Mouse (Mus musculus): ENCODE data around the gene 2610002M06Rik. TPM values are rescaled to one million over a fixed set of nuclear protein-coding genes. Genes with fewer than 3 reads are reported as not detected.

The 2610002M06Rik gene
- 10 to 100 TPM; 35.7 to 38.0 TPM for total RNA-seq (2021)
- long read RNA-seq, experiment 1, full-length matches to known transcripts, result 23 of 25 reads
- long read RNA-seq, experiment 1, partial matches to known transcripts, result 0 of 25 reads
- long read RNA-seq, experiment 1, other reads (novel, unspliced or antisense), result 2 of 25 reads
- long read RNA-seq, experiment 2, full-length matches to known transcripts, result 22 of 26 reads
- long read RNA-seq, experiment 2, partial matches to known transcripts, result 0 of 26 reads
- long read RNA-seq, experiment 2, other reads (novel, unspliced or antisense), result 4 of 26 reads

DNA sequence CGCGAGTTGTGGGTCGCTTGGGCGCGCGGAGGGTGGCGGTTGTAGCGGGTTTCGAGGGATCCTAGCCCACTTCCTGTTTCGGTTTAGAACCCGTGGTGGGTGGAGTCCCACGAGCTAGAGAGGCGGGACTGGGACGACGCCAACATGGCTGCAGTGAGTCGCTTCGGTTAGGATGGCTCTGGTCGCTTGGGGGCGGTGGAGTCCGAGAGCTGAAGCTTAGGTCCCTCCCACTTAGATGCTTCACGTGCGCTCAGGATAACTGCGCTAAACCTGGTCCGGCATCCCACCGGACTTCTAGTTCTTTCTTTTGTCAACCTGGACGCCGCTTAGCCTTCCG is at the start of gene 2610002M06Rik:
Gene 2610002M06Rik, minus strand, starts transcription at position 117 of the 337 bp plus-strand sequence.
- intact Hi-C loops (cut with DNase I), result loop anchor here (5.0 kb wide), 1 partner anchor 721 kb away; no protein-coding TSS in a partner anchor
- DNase-seq (ENCODE audit: low spot score in 2 of 2), result peak; percentile 84 to 89

GRCm38 (mm10) chrX:107858165-107858564 is 42.0 kb upstream of the 2610002M06Rik start:
- no peak for DNase-seq (ENCODE audit: low spot score in 2 of 2)
- intact Hi-C loops (cut with DNase I), result no loop called here

DNA sequence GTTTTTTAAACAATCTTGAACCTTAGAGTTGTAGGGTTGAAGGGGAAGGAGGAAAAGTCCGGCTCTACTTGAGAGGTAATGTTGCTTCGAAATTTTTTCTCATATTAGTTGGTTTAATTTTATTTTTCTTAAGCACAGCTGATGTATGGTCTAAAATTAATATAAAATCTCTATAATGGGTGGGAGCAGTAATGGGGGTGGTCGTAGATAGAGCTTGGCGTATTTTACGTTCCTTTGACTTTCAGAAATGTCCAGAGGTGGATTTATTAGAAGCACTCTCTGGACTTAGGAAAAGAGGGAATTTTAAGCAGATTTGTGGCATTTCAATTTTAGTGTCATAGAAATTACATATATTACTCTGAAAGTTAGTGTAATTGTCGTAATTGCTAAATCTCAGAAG is 592 bp upstream of the 2610002M06Rik start:
- intact Hi-C loops (cut with DNase I), result loop anchor here (5.0 kb wide), 1 partner anchor 721 kb away; no protein-coding TSS in a partner anchor
- no peak for DNase-seq (ENCODE audit: low spot score in 2 of 2)

DNA sequence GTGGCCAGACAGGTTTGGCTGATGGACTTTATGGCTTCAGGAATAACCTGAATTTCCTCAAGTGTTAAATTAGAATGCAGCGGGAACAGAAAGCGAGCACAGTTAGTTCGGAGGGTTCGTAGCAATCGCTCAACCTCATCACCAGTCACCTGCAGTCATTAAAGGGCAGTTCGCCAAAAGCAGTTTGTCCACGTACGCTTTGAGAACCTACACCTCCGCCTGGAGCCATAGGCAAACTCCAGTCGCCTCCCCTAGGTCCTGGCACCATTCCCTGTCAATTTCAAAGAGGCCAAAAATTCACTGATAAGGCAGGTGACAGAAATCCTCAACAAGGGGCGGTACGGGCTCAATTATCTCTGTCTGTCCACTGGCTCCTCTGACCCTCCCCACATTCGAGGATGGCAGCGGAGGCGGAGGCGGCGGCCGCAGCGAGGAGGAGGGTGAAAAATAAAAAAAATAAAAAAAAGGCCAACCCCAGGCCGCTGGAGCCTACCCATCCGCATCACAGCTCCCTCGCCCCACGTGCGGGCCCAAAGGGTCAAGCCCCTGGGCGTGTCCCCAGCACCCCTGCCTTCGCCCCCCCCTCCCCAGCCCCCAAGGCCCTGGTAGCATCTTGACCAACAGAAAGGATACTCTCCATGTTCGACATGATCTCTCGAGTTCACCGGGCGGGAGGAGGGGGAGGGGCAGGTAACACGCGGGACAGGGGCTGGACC is 474 bp downstream of the 2610002M06Rik start:
- DNase-seq (ENCODE audit: low spot score in 2 of 2), result peak; percentile 5 to 9
- intact Hi-C loops (cut with DNase I), result loop anchor here (5.0 kb wide), 1 partner anchor 722 kb away; no protein-coding TSS in a partner anchor

DNA sequence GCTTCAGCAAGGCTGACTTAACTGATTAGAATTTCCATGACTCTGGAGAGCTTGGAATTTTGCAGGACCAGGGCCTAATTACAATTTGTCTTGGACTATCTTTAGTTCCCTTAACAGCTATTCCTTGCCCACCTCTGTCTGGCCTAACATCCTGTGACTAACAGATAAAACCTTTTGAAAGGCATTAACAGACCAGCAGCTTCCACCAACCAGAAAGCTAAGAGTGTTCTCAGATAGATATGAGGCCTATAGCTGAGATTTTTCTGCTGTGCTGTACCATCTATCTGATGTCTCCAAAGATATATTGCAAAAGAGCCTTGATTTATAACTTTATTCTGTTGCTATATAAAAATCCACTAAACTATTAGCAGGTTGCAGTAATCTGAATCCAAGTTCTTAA is 4.0 kb downstream of the 2610002M06Rik start:
- no peak for DNase-seq (ENCODE audit: low spot score in 2 of 2)
- intact Hi-C loops (cut with DNase I), result no loop called here

GRCm38 (mm10) chrX:107796919-107797318 is 19.2 kb downstream of the 2610002M06Rik start:
- no peak for DNase-seq (ENCODE audit: low spot score in 2 of 2)
- intact Hi-C loops (cut with DNase I), result no loop called here

- no peak for DNase-seq (ENCODE audit: low spot score in 2 of 2)
- intact Hi-C loops (cut with DNase I), result no loop called here
These were observed 20.3 kb downstream of the 2610002M06Rik start for GRCm38 (mm10) chrX:107795785-107796184.

GRCm38 (mm10) chrX:107792290-107792689 is 23.8 kb downstream of the 2610002M06Rik start, which contains the start of gene Tent5d:
Gene Tent5d (plus strand): TSS chrX:107792590.
- intact Hi-C loops (cut with DNase I), result no loop called here
- no peak for DNase-seq (ENCODE audit: low spot score in 2 of 2)

DNA sequence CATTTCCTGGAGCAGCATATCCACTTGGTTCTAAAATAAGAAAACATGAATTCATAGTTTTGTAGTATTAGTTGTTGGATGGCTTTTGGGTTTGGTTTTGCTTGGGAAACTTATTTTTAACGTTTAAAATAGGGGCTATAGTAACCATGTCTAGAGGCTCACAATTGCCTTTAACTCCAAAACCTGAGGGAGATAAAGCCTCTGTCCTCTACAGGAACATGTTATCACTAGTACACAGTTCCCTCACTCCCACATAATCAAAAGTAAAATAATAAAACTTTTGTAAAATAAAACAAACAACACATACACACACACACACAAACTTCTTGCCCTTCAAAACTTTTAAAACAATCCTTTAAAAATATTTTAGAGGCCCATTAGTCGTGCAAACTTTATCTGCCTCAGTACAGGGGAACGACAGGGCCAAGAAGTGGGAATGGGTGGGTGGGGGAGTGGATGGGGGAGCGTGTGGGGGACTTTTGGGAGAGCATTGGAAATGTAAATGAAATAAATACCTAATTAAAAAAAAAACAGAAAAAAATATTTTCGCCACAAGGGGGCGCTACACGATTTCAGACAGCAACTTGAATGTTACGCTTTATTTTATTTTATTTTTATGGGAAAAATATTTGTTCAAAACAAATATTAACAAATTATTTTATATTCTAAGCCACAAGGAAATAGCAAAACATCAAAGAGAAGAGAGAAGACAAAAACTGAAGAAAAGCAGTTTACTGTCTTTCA is 25.2 kb downstream of the 2610002M06Rik start:
- intact Hi-C loops (cut with DNase I), result no loop called here
- DNase-seq (ENCODE audit: low spot score in 2 of 2), result no peak

DNA sequence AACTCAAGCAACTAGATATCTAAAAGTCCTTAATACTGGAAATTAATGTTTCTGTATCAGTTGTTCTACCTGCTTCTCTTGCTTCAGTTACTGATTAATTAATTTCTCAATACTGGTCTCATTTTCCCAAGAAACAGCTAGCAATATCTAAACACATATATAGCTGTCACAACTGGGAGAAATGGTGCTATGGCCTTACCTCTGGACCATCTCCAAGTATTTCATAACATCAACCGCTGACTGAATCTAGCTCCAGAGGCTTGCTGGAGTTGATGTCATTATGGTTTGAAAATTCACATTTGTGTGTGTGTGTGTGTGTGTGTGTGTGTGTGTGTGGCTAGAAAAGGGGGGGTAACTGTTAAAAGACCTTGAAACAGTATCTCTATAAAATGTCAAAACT is 26.0 kb downstream of the 2610002M06Rik start:
- intact Hi-C loops (cut with DNase I), result no loop called here
- DNase-seq (ENCODE audit: low spot score in 2 of 2), result no peak

- no peak for DNase-seq (ENCODE audit: low spot score in 2 of 2)
- intact Hi-C loops (cut with DNase I), result no loop called here
These were observed 48.2 kb downstream of the 2610002M06Rik start for GRCm38 (mm10) chrX:107767896-107768295.

Other genes with a start within 250 kb of the 2610002M06Rik start
- gene Tbx22, start 148.4 kb downstream of the 2610002M06Rik start, total RNA-seq (2021), result under 1 TPM; 0.20 to 0.47 TPM
- gene Tent5d, start 23.7 kb downstream of the 2610002M06Rik start, total RNA-seq (2021), result not detected
- not detected for gene Gm732, start 132.1 kb upstream of the 2610002M06Rik start, total RNA-seq (2021)

Measured in left cerebral cortex, postnatal 14 days (tissue).